Mouse (Mus musculus): Measurements from ENCODE around the gene Olfr71.

GRCm38 (mm10) chr4:43703439-43703838 lies 6.6 kb downstream of the Olfr71 start:
- TF ChIP-seq CTCF (IDR thresholded peaks at IDR 0.05; ENCODE audit: low read depth) (peak; percentile 72), EP300 (IDR thresholded peaks at IDR 0.05; ENCODE audit: low read depth) (no peak)
